Mouse (Mus musculus) olfactory bulb, adult 2 months (tissue): ENCODE results near the gene Capn10.

Experiments
- CTCF ChIP-seq: fragments of 200-500 bp; IDR thresholded peaks from 2 replicates; pipeline ENCODE4 v1.5.1; 2012; ENCODE audit warnings: low read depth, mild to moderate bottlenecking, low read length, moderate library complexity; ENCODE audit not compliant: insufficient read depth
- POLR2A ChIP-seq: fragments of 200-500 bp; IDR thresholded peaks from 2 replicates; pipeline ENCODE4 v1.6.1; 2012; ENCODE audit warnings: mild to moderate bottlenecking, low read depth, low read length, moderate library complexity; ENCODE audit not compliant: insufficient read depth

DNA sequence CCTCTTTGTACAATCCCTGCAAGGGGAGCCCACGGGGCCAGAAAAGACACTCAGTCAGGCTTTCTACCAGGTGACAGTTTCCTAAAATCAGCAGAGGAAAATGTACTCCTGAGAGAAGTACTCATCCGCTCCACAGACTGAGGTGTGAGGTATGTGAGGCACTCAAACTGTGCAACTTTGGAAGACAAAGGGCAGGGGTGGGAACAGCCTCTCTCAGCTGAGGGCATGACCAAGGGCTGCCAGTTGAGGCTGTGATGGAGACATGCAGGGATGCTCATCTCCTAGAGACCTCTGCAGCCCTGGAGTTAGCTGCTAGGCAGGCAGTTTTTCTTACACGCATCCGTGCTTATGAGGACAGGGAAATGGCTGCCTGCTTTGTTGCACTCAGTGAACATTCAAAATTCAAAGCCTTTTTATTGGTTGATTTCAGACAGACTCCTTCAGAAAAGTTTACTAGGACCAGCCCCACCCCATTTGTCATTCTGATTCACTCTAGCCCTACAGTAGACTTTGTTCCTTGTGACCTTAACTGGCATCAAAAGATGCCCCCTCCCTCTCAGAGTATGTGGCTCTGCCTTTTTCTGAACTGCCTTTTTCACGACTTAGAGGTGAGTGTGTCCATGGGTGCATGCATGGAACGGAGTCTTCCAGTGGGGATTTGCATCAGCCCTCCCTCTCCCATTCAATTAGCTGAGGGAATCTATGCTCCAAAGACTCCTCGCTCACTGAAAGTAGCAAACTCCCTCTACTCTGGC, 45.1 kb upstream of the Capn10 start:
- TF ChIP-seq CTCF: no peak
- no peak for TF ChIP-seq POLR2A
